Comparison of ENCODE assay signal across 10 mouse cellular contexts in the genomic region with DNA sequence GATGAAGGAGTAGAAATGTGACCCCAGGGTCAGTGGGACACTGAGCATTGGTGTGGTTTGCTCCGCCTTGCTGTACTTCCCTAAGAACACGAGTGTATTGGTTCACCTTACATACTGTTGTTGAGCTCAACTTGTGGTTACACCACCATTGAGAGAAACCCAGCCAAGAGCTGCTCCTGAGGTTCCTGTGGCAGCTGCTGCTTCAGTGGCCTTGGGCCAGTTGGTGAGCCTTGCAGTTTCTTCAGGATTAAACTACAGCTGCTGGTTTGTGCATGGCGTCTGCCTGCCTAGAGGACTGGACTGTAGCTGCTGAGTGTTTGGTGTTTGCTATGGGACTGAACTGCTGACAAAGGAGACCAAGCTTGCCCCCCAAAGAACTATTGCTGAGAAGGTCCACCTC. TPM values are rescaled to one million over a fixed set of nuclear protein-coding genes. Genes with fewer than 3 reads are reported as not detected.
A peak's percentile ranks its signal among the peaks of the same experiment; 100 is the strongest.
DNase-seq lines count a peak whose midpoint lies in the region; ATAC-seq and TF ChIP-seq lines count a peak whose summit lies in the region.
"Had no signal": no experiment of that assay in that cellular context is flagged by ENCODE, and none has a peak within 500 bp of the region (broad histone marks: within the 10 kb centered on the region; RNA-seq: fewer than 3 reads in every experiment).

No protein-coding gene starts in this region.

- WGBS in limb, embryonic 12.5 days = 70% methylated on average over 3 of the region's 3 CpGs

- DNase-seq in cerebellum, postnatal 10 days = peak; percentile 27 to 35
- DNase-seq in kidney, adult 18-20 months = peak; percentile 21
- DNase-seq in kidney, postnatal 14 days = no peak
- no peak for DNase-seq in left cerebral cortex, postnatal 10 days (ENCODE audit: extremely low spot score in 1 of 2, low spot score in 2 of 2)

- H3K4me2 ChIP-seq in limb, embryonic 12.5 days = peak overlapping the region; percentile 59

- peaks cover 7% of the 10 kb centered on the region for H3K27me3 ChIP-seq in E14TG2a.4 (ENCODE audit: insufficient read depth, low read length)
- H3K27me3 ChIP-seq in limb, embryonic 12.5 days = no peaks in the 10 kb centered on the region

- peak overlapping the region; percentile 98 for H3K27ac ChIP-seq in limb, embryonic 12.5 days
- H3K27ac ChIP-seq: liver, embryonic 14.5 days had no signal

- peaks cover 64% of the 10 kb centered on the region for H3K4me1 ChIP-seq in E14TG2a.4 (replicated peaks; ENCODE audit: low read depth, low read length)
- H3K4me1 ChIP-seq in limb, embryonic 12.5 days (replicated peaks) = peaks cover 49% of the 10 kb centered on the region

- H3K9me3 ChIP-seq in E14TG2a.4 (ENCODE audit: low read length) = no peaks in the 10 kb centered on the region
- H3K9me3 ChIP-seq in limb, embryonic 12.5 days = no peaks in the 10 kb centered on the region

- peak overlapping the region; percentile 76; the same call in 1 of the 2 replicates for H3K4me3 ChIP-seq in E14TG2a.4 (replicated peaks; ENCODE audit: low read length)
- H3K4me3 ChIP-seq in limb, embryonic 12.5 days (replicated peaks) = no peak overlapping the region

- ATAC-seq in cerebellum, adult (ENCODE audit: insufficient number of reproducible peaks, low FRiP score, low TSS enrichment) = no peak
- no peak for ATAC-seq in limb, embryonic 12.5 days (ENCODE audit: insufficient number of reproducible peaks, insufficient read depth, low FRiP score, low TSS enrichment, low read depth)
- no peak for ATAC-seq in megakaryocyte progenitor cell, adult 5-6 weeks (replicated peaks; ENCODE audit: poor library complexity)

- intact Hi-C loops in left cerebral cortex, postnatal 10 days (cut with DNase I) = loop anchor here (5.0 kb wide), 1 partner anchor 34 kb away; no protein-coding TSS in a partner anchor

- peaks cover 12% of the 10 kb centered on the region for H3K36me3 ChIP-seq in E14TG2a.4 (ENCODE audit: insufficient read depth, low read length)
- peaks cover 15% of the 10 kb centered on the region for H3K36me3 ChIP-seq in limb, embryonic 12.5 days

- no peak overlapping the region for H3K9ac ChIP-seq in limb, embryonic 12.5 days (replicated peaks)
- H3K9ac ChIP-seq: liver, embryonic 14.5 days had no signal

- TF ChIP-seq CTCF in E14TG2a.4 (conservative IDR thresholded peaks at IDR 0.05; ENCODE audit: low read length) = no peak

RNA-seq across cellular contexts. Expression of a gene that starts 1.1 kb away (rescaled TPM):
- 29.3 and 30.0 TPM in 2 replicates for polyA plus RNA-seq in limb, embryonic 12.5 days (2016; fragmentation: Nextera tagmentation; extraction: Ambion mirVana)
- 0.83 and 1.8 TPM in 2 replicates for total RNA-seq in megakaryocyte progenitor cell, adult 5-6 weeks (2015)
- total RNA-seq in megakaryocyte progenitor cell, adult 5-6 weeks (2017) = 0.42 and 1.9 TPM in 2 replicates
- total RNA-seq in left cerebral cortex, postnatal 10 days (2021) = 1 to 10 TPM; 2.9 to 4.5 TPM

RNA-seq across cellular contexts. Expression of a gene that starts 2.7 kb away (rescaled TPM):
- 120 and 127 TPM in 2 replicates for polyA plus RNA-seq in limb, embryonic 12.5 days (2016; fragmentation: Nextera tagmentation; extraction: Ambion mirVana)
- total RNA-seq in megakaryocyte progenitor cell, adult 5-6 weeks (2015) = 61.1 and 63.4 TPM in 2 replicates
- 38.1 and 44.6 TPM in 2 replicates for total RNA-seq in megakaryocyte progenitor cell, adult 5-6 weeks (2017)
- 10 to 100 TPM; 55.1 to 55.9 TPM for total RNA-seq in left cerebral cortex, postnatal 10 days (2021)

RNA-seq across cellular contexts. Expression of a gene that starts 20.5 kb away (rescaled TPM):
- polyA plus RNA-seq in limb, embryonic 12.5 days (2016; fragmentation: Nextera tagmentation; extraction: Ambion mirVana) = 0.36 and 0.60 TPM in 2 replicates
- total RNA-seq in megakaryocyte progenitor cell, adult 5-6 weeks (2015) = not detected in 2 replicates
- total RNA-seq in megakaryocyte progenitor cell, adult 5-6 weeks (2017) = not detected in 2 replicates
- total RNA-seq in left cerebral cortex, postnatal 10 days (2021) = not detected
- polyA plus RNA-seq: gonadal fat pad, adult 2 months had no signal

RNA-seq across cellular contexts. Expression of a gene that starts 32.9 kb away (rescaled TPM):
- 9.0 and 10.5 TPM in 2 replicates for polyA plus RNA-seq in limb, embryonic 12.5 days (2016; fragmentation: Nextera tagmentation; extraction: Ambion mirVana)
- total RNA-seq in megakaryocyte progenitor cell, adult 5-6 weeks (2015) = 5.6 and 5.7 TPM in 2 replicates
- total RNA-seq in megakaryocyte progenitor cell, adult 5-6 weeks (2017) = 14.2 and 16.1 TPM in 2 replicates
- 100 to 1,000 TPM in 1 of 2 experiments, 10 to 100 TPM in 1; 99.3 to 107 TPM for total RNA-seq in left cerebral cortex, postnatal 10 days (2021)

RNA-seq across cellular contexts. Expression of a gene that starts 58.2 kb away (rescaled TPM):
- 15.2 and 15.4 TPM in 2 replicates for polyA plus RNA-seq in limb, embryonic 12.5 days (2016; fragmentation: Nextera tagmentation; extraction: Ambion mirVana)
- 26.7 and 32.1 TPM in 2 replicates for total RNA-seq in megakaryocyte progenitor cell, adult 5-6 weeks (2015)
- 28.2 and 30.2 TPM in 2 replicates for total RNA-seq in megakaryocyte progenitor cell, adult 5-6 weeks (2017)
- total RNA-seq in left cerebral cortex, postnatal 10 days (2021) = 10 to 100 TPM; 17.4 to 19.6 TPM

Comparison
In these comparisons a context has a peak if more than half of its experiments do, and no peak if none do; other contexts are left out.
1. DNase-seq: peak in cerebellum, postnatal 10 days (2 of 2) and kidney, adult 18-20 months (single experiment); none in kidney, postnatal 14 days (single experiment) and left cerebral cortex, postnatal 10 days (0 of 2).